Mouse (Mus musculus) embryonic facial prominence, embryonic 14.5 days (tissue): ENCODE measurements around the gene Guca1a. TPM values are rescaled to one million over a fixed set of nuclear protein-coding genes. Genes with fewer than 3 reads are reported as not detected.
"Not testable (repeated sequence)": the region's sequence is repeated elsewhere in the genome, so short reads cannot be mapped to it uniquely, and the experiment has no call there.

Experiments used
- ATAC-seq: fragments of 200-750 bp; cut with Nextera tagmentation; 2 replicates; pipeline ENCODE4 v1.8.0; 2017; ENCODE audit warnings: low read depth, moderate number of reproducible peaks, moderate TSS enrichment
- DNase-seq: peaks from one replicate; pipeline ENCODE4 v3.0.0-alpha.2; 2015; ENCODE audit warnings: low spot score
- H3K27ac ChIP-seq: fragments of 300-500 bp; sonication (generic); replicated peaks from 2 replicates; pipeline ENCODE4 v1.5.1; 2014; ENCODE audit warnings: low read depth, mild to moderate bottlenecking, low read length, moderate library complexity
- H3K27me3 ChIP-seq: fragments of 300-500 bp; sonication (generic); replicated peaks from 2 replicates; pipeline ENCODE4 v1.6.1; 2014; ENCODE audit warnings: low read length; ENCODE audit not compliant: control insufficient read depth, insufficient read depth
- H3K36me3 ChIP-seq: fragments of 300-500 bp; sonication (generic); 2 replicates; pipeline ENCODE4 v1.6.1; 2014; ENCODE audit warnings: low read length, mixed read lengths; ENCODE audit not compliant: control insufficient read depth, insufficient read depth
- H3K4me1 ChIP-seq: fragments of 300-500 bp; sonication (generic); 2 replicates; pipeline ENCODE4 v1.6.1; 2014; ENCODE audit warnings: antibody characterized with exemption, low read length; ENCODE audit not compliant: control insufficient read depth, insufficient read depth
- H3K4me2 ChIP-seq: fragments of 300-500 bp; sonication (generic); 2 replicates; pipeline ENCODE4 v1.6.1; 2014; ENCODE audit warnings: low read depth, mild to moderate bottlenecking, low read length, moderate library complexity, mixed read lengths
- H3K4me3 ChIP-seq: fragments of 300-500 bp; sonication (generic); 2 replicates; pipeline ENCODE4 v1.5.1; 2014; ENCODE audit warnings: low read depth, mild to moderate bottlenecking, low read length
- H3K9ac ChIP-seq: fragments of 300-500 bp; sonication (generic); 2 replicates; pipeline ENCODE4 v1.6.1; 2014; ENCODE audit warnings: low read depth, mild to moderate bottlenecking, low read length, moderate library complexity, mixed read lengths
- H3K9me3 ChIP-seq: fragments of 300-500 bp; sonication (generic); 2 replicates; pipeline ENCODE4 v1.6.1; 2016; ENCODE audit warnings: low read length; ENCODE audit not compliant: control insufficient read depth
- WGBS: fragments of 180-500 bp; shearing (Covaris S2); extraction: QIAGEN DNeasy Blood & Tissue Kit; methylation state at CpG from one replicate; pipeline ENCODE4 v1.1.7; 2014; 5-methylcytosine and 5-hydroxymethylcytosine counted together
- polyA plus RNA-seq: library from polyadenylated mRNA; unstranded; fragments of >200 nt; fragmentation: Nextera tagmentation; extraction: Ambion mirVana; gene quantifications from 2 replicates; pipeline ENCODE4 v1.2.1, GENCODE M21; 2014

The Guca1a gene
- polyA plus RNA-seq, 1 experiment from 2014 or later, result 5.7 TPM

GRCm38 (mm10) chr17:47427316-47427715, 26.9 kb upstream of the Guca1a start:
- ATAC-seq (no peak), DNase-seq (no peak)
- no peak overlapping the region for H3K4me2 ChIP-seq
- H3K27me3 ChIP-seq, result no peaks in the 10 kb centered on the region
- no peak overlapping the region for H3K27ac ChIP-seq
- WGBS, result 73% methylated on average over 6 of the region's 6 CpGs
- no peak overlapping the region for H3K4me3 ChIP-seq
- no peaks in the 10 kb centered on the region for H3K9me3 ChIP-seq
- H3K4me1 ChIP-seq, result no peaks in the 10 kb centered on the region
- H3K36me3 ChIP-seq, result no peaks in the 10 kb centered on the region
- no peak overlapping the region for H3K9ac ChIP-seq

DNA sequence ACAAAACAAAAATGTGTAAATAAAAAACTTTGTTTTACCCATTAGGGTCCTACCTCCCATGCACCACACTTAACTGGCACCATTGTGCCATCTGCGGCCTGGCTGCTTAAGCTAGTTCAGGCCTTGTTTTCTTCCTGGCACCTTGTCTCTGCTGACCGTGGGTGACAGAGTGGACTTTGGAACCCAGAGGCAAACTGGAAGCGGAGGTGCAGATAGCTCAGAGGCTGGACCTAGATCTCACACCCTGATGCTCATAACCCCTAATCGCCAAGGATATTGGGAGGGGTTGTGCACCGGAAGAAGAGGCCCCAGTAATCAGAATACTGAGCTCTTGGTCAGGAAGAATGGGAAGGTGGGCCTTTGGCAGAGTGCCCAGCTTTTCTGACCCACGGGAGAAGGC, 23.8 kb upstream of the Guca1a start:
- Histone ChIP-seq H3K4me2 (no peak overlapping the region), H3K36me3 (no peaks in the 10 kb centered on the region), H3K9ac (no peak overlapping the region), H3K9me3 (no peaks in the 10 kb centered on the region), H3K4me3 (no peak overlapping the region), H3K4me1 (no peaks in the 10 kb centered on the region), H3K27ac (no peak overlapping the region), H3K27me3 (no peaks in the 10 kb centered on the region)
- DNase-seq, result no peak
- WGBS, result 79% methylated on average over 6 of the region's 6 CpGs
- ATAC-seq, result no peak

DNA sequence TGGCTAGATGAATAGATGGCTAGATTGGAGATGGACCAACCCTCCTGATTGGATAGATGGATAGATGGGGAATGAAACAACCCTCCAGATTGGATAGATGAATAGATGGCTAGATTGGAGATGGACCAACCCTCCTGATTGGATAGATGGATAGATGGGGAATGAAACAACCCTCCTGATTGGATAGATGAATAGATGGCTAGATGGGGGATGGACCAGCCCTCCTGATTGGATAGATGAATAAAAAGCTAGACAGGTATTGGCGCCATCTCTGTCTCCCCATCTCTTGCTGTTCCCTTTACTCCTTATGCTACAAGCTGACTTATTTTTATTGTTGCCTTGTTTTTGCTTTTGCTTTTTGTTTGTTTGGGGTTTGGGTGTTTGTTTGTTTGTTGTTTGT, 22.2 kb upstream of the Guca1a start:
- not testable (repeated sequence) for H3K27ac ChIP-seq, H3K9ac ChIP-seq, H3K27me3 ChIP-seq, H3K4me1 ChIP-seq, ATAC-seq, H3K9me3 ChIP-seq, H3K4me3 ChIP-seq, H3K36me3 ChIP-seq, DNase-seq, H3K4me2 ChIP-seq
- 89% methylated on average over 1 of the region's 1 CpGs for WGBS

GRCm38 (mm10) chr17:47421566-47421965, 21.2 kb upstream of the Guca1a start:
- H3K27ac ChIP-seq, result no peak overlapping the region
- no peak overlapping the region for H3K4me3 ChIP-seq
- no peaks in the 10 kb centered on the region for H3K4me1 ChIP-seq
- 79% methylated on average over 3 of the region's 3 CpGs for WGBS
- no peak overlapping the region for H3K9ac ChIP-seq
- ATAC-seq, result no peak
- no peaks in the 10 kb centered on the region for H3K9me3 ChIP-seq
- no peaks in the 10 kb centered on the region for H3K27me3 ChIP-seq
- no peak overlapping the region for H3K4me2 ChIP-seq
- H3K36me3 ChIP-seq, result no peaks in the 10 kb centered on the region
- DNase-seq, result no peak

DNA sequence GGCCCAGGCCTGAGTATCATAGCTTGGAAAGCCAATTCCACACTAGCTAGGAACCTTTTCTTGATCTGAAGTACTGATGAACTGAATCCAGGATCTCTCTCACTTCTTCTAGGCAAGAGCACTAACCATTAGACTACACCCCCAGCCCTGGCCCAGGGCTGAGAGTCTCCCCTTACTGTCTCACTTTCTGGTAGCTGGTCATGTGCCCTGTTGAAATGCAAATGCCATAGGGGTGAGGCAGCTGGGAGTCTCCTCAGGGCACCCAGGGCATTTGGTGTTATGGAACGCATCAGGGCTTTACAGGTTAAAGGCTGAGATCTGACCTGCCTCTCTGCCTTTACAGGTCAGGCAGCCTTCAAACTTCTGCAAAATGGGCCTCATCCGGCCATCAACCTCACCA, 19.8 kb upstream of the Guca1a start:
- H3K4me1 ChIP-seq, result no peaks in the 10 kb centered on the region
- DNase-seq (no peak), ATAC-seq (no peak)
- H3K36me3 ChIP-seq, result no peaks in the 10 kb centered on the region
- no peak overlapping the region for H3K27ac ChIP-seq
- no peak overlapping the region for H3K9ac ChIP-seq
- no peak overlapping the region for H3K4me2 ChIP-seq
- 69% methylated on average over 2 of the region's 2 CpGs for WGBS
- H3K27me3 ChIP-seq, result no peaks in the 10 kb centered on the region
- H3K9me3 ChIP-seq, result no peaks in the 10 kb centered on the region
- H3K4me3 ChIP-seq, result no peak overlapping the region

DNA sequence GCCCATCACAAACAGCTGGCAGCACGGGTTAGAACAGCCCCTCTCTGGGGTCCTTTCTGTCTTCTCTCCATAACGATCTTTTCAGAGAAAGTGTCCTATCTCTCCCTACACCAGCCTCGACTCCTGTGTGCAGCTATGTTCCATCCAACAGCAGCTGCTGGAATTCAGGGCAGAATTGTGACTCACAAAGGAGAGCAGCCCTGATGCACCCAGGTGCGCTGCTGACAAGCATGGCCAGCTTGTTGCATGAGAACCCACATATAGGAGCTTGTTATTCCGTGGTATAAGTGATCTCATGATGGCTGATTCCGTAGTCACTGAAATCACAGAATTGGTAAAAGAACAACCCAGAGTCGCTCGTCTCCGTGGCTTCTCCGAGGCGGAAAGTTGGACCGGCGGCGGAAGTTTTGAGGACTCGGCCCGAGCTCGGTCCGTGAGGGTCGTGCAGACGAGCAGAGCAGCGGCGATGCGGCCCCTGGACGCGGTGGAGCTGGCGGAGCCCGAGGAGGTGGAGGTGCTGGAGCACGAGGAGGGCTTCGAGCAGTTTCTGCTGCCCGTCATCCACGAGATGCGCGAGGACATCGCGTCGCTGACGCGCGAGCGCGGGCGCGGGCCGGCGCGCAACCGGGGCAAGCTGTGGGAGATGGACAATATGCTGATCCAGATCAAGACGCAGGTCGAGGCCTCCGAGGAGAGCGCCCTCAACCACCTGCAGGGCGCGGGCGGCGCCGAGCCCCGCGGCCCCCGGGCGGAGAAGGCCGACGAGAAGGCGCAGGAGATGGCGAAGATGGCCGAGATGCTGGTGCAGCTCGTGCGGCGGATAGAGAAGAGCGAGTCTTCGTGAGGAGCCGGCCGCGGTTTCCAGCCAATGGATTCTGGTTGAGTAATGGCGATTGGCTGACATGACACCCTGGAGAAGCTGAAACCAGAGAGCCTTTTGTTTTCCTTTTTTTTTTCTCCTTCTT, 9.8 kb upstream of the Guca1a start:
- Histone ChIP-seq H3K27me3 (peaks cover 25% of the 10 kb centered on the region), H3K9ac (peak overlapping the region; percentile 45), H3K4me3 (peak overlapping the region; percentile 39), H3K4me2 (peak overlapping the region; percentile 64)
- not testable (repeated sequence) for H3K9me3 ChIP-seq, H3K27ac ChIP-seq, H3K36me3 ChIP-seq, H3K4me1 ChIP-seq
- ATAC-seq (peak; percentile 41; the same call in 1 of the 2 replicates), DNase-seq (peak; percentile 28)
- 5% methylated on average over 40 of the region's 74 CpGs for WGBS

DNA sequence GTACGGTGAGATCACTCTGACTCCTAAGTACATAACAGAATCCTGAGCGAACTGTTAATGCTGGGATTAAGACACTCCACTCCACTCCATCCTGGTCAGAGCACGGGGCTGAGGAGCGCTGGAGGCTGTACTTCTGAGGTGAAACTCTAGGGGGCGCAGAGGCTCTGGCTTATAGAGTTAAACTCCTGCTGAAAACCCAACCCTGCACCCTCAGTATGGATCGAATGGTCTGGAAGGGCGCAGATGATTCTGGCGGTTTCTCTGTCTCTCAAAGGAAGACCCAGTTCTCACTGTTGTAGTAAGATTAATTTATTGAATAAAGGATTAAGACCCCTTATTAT, 8.1 kb upstream of the Guca1a start:
- 20% methylated on average over 8 of the region's 8 CpGs for WGBS
- peak; percentile 59; the same call in 1 of the 2 replicates for ATAC-seq
- H3K27me3 ChIP-seq, result peaks cover 25% of the 10 kb centered on the region

GRCm38 (mm10) chr17:47407717-47408557, 7.6 kb upstream of the Guca1a start:
- WGBS, result 60% methylated on average over 10 of the region's 10 CpGs
- Histone ChIP-seq H3K4me2 (no peak overlapping the region), H3K4me1 (no peaks in the 10 kb centered on the region), H3K27ac (no peak overlapping the region), H3K9me3 (no peaks in the 10 kb centered on the region), H3K27me3 (peaks cover 25% of the 10 kb centered on the region), H3K9ac (no peak overlapping the region), H3K4me3 (no peak overlapping the region), H3K36me3 (no peaks in the 10 kb centered on the region)
- DNase-seq (no peak), ATAC-seq (no peak)

More for the DNA sequence above, 8.1 kb upstream of the Guca1a start:
- Histone ChIP-seq H3K9ac (no peak overlapping the region), H3K9me3 (no peaks in the 10 kb centered on the region), H3K4me1 (no peaks in the 10 kb centered on the region), H3K4me2 (no peak overlapping the region), H3K27ac (no peak overlapping the region), H3K36me3 (no peaks in the 10 kb centered on the region), H3K4me3 (no peak overlapping the region)
- peak; percentile 63 for DNase-seq
